Mouse (Mus musculus) cerebellum, adult 2 months (tissue): ENCODE measurements at regions not wholly inside any gene's neighbourhood (a gene's known extent, or its start where the extent isn't known, plus 50 kb on each side); places are given as distances from the start of the nearest gene placed in this dataset.

Experiments
- DNase-seq, 2 experiments: peaks; one replicate each; pipeline ENCODE4 v3.0.0; 2021
- H3K27ac ChIP-seq: fragments of 200-500 bp; 2 replicates; pipeline ENCODE4 v1.5.1; 2012; ENCODE audit warnings: low read length, control low read depth, inconsistent platforms; ENCODE audit not compliant: insufficient read depth
- H3K27me3 ChIP-seq: fragments of 200-500 bp; 2 replicates; pipeline ENCODE4 v1.6.1; 2012; ENCODE audit warnings: inconsistent platforms, mild to moderate bottlenecking, low read length, moderate library complexity; ENCODE audit not compliant: control insufficient read depth, insufficient read depth
- H3K4me1 ChIP-seq: fragments of 200-500 bp; 2 replicates; pipeline ENCODE4 v1.6.1; 2011; ENCODE audit warnings: low read length; ENCODE audit not compliant: control insufficient read depth, insufficient read depth
- H3K4me3 ChIP-seq: fragments of 200-500 bp; replicated peaks from 2 replicates; pipeline ENCODE3; 2011; ENCODE audit warnings: mild to moderate bottlenecking, low read depth, low read length, control low read depth; ENCODE audit not compliant: insufficient read depth
- CTCF ChIP-seq: fragments of 200-500 bp; IDR thresholded peaks from 2 replicates; pipeline ENCODE4 v1.5.1; 2011; ENCODE audit warnings: low read depth, mild to moderate bottlenecking, control low read depth, low read length, moderate library complexity, borderline replicate concordance; ENCODE audit not compliant: insufficient read depth
- POLR2A ChIP-seq: fragments of 200-500 bp; IDR thresholded peaks from 2 replicates; pipeline ENCODE4 v1.6.1; 2011; ENCODE audit warnings: low read length, control low read depth, borderline replicate concordance; ENCODE audit not compliant: insufficient read depth
- WGBS: fragments of 180-500 bp; shearing (Covaris S2); methylation state at CpG from one replicate; pipeline ENCODE4 v1.1.7; 2018; 5-methylcytosine and 5-hydroxymethylcytosine counted together

DNA sequence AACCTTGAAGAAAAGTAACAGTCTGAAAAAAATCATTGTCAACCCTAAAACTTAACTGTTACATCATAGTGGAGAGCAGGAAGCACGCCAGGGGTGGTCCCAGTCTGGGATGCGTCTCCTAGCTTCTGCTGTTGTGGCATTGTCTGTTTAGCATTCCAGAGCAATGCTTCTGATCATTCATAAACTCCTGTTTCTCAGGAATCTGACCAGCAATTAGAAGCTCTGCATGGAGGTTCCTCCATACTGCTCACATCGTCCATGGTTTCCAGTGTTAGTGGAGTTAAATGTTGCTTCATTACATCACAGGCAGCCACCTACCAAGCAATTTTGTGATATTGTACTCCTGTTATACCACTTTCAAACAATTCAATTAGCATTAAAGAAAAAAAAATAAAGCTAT, 502.4 kb upstream of the Mms22l start:
- no peak for DNase-seq
- Histone ChIP-seq H3K4me3 (no peak overlapping the region), H3K27ac (no peak overlapping the region), H3K4me1 (no peaks in the 10 kb centered on the region), H3K27me3 (no peaks in the 10 kb centered on the region)
- 33% methylated on average over 3 of the region's 3 CpGs for WGBS
- TF ChIP-seq CTCF (no peak), POLR2A (no peak)

DNA sequence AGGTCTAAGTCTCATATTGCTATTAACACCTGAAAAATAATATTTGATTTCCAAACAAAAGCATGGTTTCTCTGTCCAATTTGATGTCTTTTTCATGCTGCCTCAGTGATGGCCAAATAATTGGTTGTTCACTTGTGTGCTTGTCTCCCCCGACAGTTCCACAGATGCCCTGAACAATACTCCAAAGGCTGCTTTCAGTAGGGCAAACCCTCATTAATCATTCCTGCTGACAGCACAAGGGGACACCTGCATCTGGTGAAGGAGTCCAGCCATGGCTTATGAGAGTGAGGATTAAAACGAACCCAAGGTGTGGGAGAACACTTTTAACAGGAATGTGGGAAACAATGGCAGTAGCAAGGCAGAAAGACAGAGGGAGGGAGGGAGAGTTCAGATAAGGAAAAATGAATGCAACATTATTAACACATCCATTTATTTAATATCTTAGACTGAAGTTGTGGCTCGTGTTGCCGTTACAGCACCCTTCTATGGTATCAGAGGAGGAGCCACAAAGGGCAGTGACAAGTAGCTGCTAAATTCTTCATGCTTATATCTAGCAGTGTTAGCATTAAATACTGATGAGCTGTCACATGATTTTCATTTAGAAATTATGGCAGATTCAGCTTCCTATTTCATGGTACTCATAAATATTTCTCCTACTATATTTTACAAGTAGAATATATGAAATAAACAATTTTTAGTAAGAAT, 501.8 kb upstream of the Mms22l start:
- WGBS = 25% methylated on average over 4 of the region's 4 CpGs
- Histone ChIP-seq H3K4me3 (no peak overlapping the region), H3K4me1 (no peaks in the 10 kb centered on the region), H3K27ac (no peak overlapping the region), H3K27me3 (no peaks in the 10 kb centered on the region)
- DNase-seq = no peak
- TF ChIP-seq POLR2A = no peak
- no peak for TF ChIP-seq CTCF

- no peaks in the 10 kb centered on the region for H3K4me1 ChIP-seq
- no peak overlapping the region for H3K4me3 ChIP-seq
- no peaks in the 10 kb centered on the region for H3K27me3 ChIP-seq
- H3K27ac ChIP-seq = no peak overlapping the region
- no peak for DNase-seq
- 56% methylated on average over 2 of the region's 2 CpGs for WGBS
- TF ChIP-seq CTCF = no peak
These were observed 489.8 kb upstream of the Mms22l start for GRCm38 (mm10) chr4:24006257-24006955.

GRCm38 (mm10) chr4:24019178-24020104, 476.8 kb upstream of the Mms22l start:
- H3K27me3 ChIP-seq = no peaks in the 10 kb centered on the region
- DNase-seq = peak; percentile 3 to 14
- H3K4me3 ChIP-seq = no peak overlapping the region
- WGBS = 48% methylated on average over 11 of the region's 11 CpGs
- no peak for TF ChIP-seq POLR2A
- no peak for TF ChIP-seq CTCF
- no peak overlapping the region for H3K27ac ChIP-seq
- H3K4me1 ChIP-seq = no peaks in the 10 kb centered on the region
